Mouse (Mus musculus) retina, postnatal 1 day (tissue): ENCODE data around the gene Lsm2.
A peak's percentile ranks its signal among the peaks of the same experiment; 100 is the strongest.
"Not testable (repeated sequence)": the region's sequence is repeated elsewhere in the genome, so short reads cannot be mapped to it uniquely, and the experiment has no call there.

Source experiments
- DNase-seq: peaks from one replicate; pipeline ENCODE4 v3.0.0-alpha.2; 2012

Gene Lsm2

DNA sequence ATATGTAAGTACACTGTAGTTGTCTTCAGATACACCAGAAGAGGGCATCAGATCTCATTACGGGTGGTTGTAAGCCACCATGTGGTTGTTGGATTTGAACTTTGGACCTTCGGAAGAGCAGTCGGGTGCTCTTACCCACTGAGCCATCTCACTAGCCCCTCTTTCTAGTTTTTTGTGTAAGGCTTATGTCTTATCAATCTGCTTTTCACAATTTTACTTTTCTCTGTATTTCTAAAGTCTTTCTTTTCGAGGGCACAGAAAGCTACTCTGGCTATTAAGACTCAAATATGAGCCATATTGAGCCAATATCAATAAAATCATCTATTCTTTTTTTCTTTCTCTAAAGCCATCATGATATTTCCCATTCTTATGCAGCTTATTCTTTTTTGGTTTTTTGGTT lies 13.5 kb downstream of the Lsm2 start:
- not testable (repeated sequence) for DNase-seq

GRCm38 (mm10) chr17:34995927-34996326 lies 14.3 kb downstream of the Lsm2 start:
- DNase-seq: not testable (repeated sequence)

DNA sequence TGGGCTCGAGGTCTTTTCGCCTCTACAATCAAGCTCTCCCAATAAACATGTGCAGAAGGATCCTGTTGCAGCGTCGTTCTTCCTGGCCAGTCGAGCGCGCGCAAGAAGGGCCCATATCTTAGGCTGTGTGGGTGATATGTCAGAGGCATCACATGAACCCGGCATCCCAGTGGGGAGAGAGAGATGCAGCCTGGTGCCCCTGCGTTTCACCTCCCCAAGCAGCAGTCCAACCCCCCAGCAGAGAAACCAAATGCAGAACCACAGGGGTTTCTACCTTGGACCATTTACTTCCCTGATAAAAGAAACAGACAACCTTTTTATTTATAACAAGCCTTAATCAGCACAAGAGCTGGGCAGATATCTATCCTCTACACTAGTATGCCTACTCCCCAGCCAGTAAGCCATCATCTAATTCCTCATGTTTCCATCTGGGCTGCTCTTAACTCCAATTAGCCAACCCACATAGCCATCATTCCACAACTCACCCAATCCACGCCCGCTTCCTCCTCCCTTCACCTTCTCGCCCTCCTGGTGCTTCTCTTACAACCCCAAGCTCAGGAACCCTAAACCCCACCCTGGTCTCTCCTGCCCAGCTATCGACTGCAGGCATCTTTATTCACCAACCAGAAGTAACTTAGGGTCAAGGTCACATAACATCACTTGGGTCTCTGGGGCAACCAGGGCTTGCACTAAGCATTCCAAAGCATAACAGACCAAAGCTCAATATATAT lies 14.9 kb downstream of the Lsm2 start:
- DNase-seq: no peak

DNA sequence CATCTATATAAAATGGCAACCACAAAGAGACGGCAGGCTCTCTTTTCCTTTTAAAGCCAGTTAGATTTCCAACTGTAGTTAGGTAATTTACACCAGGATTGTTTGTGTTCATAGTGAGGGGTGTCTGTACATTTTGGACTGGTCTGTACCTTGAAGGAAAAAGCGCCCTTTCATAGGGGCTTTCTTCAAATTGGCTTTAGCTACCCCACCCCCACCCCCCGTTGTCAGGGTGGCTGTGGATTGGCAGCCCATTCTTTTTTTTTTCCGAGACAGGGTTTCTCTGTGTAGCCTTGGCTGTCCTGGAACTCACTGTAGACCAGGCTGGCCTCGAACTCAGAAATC lies 15.5 kb downstream of the Lsm2 start:
- no peak for DNase-seq

- DNase-seq: no peak
These were observed 17.1 kb downstream of the Lsm2 start for GRCm38 (mm10) chr17:34998526-34999430.

DNA sequence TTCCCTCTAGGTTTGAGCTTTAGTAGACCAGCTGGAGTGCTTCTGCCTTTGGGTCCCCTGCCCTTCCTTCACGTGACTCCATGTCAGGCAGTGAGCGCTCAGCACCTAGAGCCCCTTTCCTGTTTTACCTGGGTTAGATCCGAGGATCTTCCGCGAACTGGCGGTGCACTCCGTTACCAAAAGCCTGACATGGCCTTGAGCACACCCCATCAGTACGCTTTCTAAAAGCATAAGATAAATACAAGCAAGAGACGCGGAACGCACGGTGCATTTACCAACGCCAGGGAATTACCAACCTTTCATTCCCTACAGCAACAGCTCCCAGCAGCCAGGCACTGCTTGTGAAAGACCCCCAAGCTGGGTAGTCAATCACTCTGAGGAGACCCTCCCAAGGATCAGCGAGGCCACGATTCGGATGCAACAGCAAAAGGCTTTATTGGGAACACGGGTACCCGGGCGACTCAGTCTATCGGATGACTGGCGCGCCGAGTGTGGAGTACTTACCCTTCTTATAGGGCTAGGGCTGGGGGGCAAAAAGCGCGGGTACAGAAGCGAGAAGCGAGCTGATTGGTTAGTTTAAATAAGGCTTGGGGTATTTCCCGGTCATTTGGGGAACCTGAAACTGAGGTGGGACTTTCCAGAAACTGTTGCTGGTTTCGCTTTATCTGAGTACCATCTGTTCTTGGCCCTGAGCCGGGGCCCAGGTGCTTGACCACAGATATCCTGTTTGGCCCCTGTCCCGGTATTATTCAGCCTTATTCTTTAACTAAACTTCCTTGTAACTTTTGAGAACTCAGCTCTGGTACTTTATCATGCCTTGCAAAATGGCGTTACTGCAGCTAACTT lies 18.4 kb downstream of the Lsm2 start:
- peak; percentile 49 for DNase-seq

DNA sequence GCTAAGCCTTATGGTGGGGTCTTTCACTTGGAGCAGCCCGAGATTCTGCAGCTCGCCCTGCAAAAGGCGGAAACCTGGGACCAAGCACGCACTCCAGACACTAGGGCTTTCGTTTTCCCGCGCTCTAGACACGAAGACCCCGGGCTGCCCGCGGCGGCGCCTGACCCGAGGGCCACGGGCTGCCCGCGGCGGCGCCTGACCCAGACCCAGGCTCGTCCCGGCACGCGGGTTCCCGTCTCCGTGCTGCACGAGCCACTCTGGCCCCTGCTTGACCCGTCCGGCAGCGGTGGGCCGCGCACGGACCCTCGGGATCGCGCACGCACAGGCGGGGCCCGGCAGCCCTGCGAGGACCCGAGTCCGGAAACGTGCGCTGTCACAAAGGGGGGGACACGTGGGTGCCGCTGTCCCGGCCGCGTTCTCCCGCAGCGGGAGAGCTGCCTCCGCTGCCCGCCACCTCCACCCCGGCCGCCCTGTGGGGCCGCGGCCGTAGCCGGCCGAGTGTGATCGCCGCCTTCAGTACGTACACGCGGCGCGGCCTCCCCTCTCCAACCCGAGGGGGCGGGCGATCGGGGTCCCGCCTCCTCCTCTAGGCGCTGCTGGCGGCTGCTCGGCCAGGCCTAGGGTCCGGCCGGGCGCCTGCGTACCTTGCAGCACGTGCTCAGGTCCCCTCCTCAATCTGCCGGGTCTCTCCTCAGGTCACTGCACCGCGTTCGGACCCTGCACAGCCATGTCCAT lies 19.2 kb downstream of the Lsm2 start, which contains the start of gene Vars:
TSS of gene Vars (plus strand) at position 271 of the 735 bp plus-strand sequence.
- peak; percentile 95 for DNase-seq

GRCm38 (mm10) chr17:35001452-35002152 lies 19.9 kb downstream of the Lsm2 start:
- no peak for DNase-seq

DNA sequence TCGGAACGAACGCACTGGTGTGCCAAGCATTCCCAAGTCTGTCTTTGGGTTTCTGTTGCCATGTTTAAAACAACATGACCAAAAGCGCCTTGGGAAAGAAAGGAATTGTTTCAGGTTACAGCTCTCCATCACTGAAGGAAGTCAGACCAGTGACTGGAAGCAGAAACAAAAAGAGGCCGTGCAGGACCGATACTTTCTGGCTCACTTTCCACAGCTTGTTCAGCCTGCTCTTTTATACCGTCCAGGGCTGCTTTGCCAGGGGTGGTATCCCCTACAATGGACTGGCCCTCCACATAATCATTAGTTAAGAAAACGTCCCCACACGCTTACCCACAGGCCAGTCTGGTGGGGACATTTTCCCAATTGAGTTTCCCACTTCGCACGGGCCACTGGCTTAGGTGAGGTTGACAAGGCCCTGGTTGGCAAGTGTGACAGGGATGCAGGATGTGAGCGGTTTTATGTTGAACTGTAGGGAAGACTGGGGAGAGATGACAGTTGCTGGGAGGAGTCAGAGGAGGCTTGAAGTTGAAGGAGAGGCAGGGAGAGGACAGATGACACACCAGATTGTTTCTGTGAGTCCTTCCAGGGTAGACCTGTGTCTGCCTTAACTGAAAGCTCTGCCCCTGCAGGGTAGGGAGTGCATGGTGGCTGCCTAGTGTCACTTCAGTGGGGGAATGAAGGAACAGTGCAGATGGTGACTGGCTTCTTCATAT lies 20.6 kb downstream of the Lsm2 start:
- no peak for DNase-seq

DNA sequence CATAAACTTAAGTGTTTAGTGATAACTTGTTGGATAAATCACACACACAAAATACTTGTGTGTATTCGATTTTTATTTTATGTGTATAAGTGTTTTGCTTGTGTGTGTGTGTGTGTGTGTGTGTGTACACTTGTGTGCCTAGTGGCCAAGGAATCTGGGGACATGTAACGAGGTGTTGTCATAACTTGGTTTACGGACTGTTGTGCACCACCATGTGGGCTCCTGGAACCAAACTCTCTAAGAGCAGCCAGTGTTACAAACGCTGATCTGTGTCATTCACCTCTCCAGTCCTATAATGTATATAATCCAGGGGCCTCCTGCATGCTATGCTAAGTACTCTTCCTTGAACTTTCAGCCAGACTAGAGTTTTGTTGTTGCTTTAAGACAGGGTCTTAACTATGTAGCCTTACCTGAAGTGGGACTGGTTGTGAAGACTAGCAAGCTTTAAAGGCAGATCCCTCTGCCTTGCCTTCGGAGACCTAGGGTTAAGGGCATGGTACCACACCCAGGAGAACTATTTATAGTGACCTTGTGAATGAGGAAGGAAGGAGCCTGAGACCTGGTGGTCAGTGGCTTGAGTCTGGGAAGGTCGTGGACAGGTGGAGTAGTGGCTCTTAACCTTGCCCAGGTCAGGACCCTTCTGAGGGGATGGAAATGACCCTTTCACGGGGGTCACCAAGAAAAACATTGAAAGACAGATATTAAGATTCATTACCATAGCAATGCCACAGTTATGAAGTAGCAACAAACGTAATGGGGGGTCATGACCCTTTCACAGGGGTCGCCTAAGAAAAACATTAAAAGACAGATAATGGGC lies 21.6 kb downstream of the Lsm2 start:
- DNase-seq: no peak

GRCm38 (mm10) chr17:35004075-35004717 lies 22.5 kb downstream of the Lsm2 start:
- no peak for DNase-seq

- DNase-seq: no peak
These were observed 23.5 kb downstream of the Lsm2 start for GRCm38 (mm10) chr17:35005158-35005557.

GRCm38 (mm10) chr17:35005902-35006301 lies 24.2 kb downstream of the Lsm2 start:
- not testable (repeated sequence) for DNase-seq

DNA sequence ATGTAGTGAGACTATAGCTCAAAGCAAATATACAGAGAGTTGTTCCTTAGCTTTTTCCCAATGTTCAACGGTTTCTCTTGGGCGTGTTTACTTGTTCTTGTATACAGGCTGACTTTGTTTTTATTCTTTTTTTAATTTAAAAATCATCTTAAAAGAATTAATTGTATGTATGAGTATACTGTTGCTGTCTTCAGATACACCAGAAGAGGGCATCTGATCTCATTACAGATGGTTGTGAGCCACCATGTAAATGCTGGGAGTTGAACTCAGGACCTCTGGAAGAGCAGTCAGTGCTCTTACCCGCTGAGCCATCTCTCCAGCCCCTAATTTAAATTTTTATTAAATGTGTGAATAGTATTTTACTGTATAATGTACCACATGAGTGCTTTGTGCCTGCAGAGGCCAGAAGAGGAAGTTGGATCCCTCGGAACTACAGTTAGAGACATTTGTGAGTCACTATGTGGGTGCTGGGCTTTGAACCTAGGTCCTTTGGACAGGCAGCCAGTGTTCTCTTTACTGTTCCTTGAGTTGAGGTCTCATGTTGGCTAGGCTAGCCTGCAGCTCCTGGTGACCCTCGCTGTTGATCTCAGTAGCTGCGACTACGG lies 25.8 kb downstream of the Lsm2 start:
- DNase-seq: no peak

DNA sequence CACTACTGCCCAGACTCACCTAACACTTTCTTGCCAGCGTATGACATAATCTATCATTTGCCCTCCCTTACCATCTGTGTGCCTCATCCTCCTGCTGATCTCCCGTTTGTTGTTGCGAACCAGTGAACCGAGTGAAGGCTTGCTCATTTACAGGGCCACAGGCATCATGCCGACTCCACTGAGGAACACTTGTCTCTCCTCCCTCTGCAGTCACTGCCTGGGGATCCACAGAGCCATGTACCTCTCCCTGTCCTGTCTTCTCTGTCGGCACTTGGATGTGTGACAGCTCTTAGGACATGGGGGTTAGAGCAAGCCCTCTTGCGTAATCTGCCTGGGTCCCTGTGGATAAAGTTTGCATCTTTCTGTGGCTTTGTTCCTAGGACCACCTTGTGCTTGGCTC lies 27.9 kb downstream of the Lsm2 start:
- DNase-seq: no peak

DNA sequence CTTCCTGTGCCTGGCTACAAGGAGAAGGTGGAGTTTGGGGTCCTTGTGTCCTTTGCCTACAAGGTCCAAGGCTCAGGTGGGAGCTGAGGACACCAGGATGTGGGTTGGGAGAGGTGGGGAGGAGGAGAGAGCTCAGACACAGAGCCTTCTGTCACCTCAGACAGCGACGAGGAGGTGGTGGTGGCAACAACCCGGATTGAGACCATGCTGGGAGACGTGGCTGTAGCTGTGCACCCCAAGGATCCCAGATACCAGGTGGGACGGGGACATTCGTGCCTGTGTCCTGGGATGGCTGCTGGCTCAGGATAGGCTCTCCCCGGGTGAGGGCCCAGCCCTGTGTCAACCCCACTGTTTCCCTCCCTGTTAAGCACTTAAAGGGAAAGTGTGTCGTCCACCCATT lies 29.8 kb downstream of the Lsm2 start:
- no peak for DNase-seq

GRCm38 (mm10) chr17:35012430-35012829 lies 30.8 kb downstream of the Lsm2 start:
- DNase-seq: no peak

GRCm38 (mm10) chr17:35013221-35013620 lies 31.6 kb downstream of the Lsm2 start:
- no peak for DNase-seq

- no peak for DNase-seq
These were observed 33.6 kb downstream of the Lsm2 start for GRCm38 (mm10) chr17:35015296-35015695.
